Mouse (Mus musculus) testis, postnatal 10 days (tissue): ENCODE results near the gene Fermt3.

ENCODE experiments used
- DNase-seq: peaks from one replicate; pipeline ENCODE4 v3.0.0; 2021; ENCODE audit warnings: low spot score

Gene Fermt3

DNA sequence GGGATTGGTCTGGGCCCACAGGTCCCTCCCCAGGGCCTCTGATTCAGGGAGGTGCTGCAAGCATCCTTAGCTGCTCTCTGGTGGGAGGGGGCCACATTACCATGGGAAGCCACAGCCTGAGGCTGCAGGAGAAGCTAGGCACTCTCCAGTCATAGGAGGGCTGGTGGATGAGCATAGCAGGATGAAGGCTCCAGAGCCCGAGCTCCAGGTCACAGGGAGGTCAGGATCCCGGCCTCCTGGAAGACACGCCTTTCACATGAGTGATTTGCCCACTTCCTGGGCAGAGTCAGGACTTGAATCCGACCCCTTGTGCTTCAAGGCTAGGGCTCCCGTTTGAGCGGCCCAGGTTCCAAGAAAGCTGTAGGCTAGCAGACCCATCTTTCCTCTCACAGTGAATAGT lies 47.6 kb downstream of the Fermt3 start:
- no peak for DNase-seq

- no peak for DNase-seq
Observed at GRCm38 (mm10) chr19:6970460-6971085, 48.7 kb downstream of the Fermt3 start.

DNA sequence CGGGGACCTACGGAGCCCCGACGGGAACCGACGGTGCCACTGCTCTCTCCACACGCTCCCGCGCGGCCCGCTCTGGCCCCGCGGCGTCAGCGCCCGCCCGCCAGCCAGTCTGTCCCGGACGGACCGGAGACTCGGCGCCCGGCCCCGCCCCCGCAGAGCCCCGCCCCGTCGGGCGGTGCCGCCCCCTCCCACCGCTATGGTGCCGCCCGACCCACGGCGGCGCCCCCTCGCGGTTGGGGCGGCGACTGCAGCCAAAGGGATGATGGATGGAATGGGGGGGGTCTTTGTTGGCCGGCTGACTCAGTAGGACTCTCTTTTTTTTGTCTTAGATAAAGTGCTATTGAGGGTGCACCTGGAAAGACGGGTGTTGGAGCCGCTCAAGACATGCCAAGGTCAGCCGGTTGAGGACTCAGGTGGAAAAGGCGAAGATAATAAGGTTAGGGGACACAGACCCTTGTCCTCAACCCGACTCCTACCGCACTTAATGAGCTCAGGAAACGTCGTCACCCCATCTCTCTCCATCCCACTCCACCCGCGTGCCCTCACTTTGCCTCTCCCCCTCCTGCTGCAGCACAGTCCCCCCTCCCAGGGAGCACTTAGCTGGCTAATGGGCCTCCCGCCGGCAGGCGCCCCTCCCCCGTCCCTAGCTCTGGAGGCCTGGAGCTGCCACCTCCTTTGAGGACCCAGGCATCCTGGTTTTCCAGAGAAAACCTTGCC lies 49.4 kb downstream of the Fermt3 start:
- DNase-seq, result peak; percentile 87

DNA sequence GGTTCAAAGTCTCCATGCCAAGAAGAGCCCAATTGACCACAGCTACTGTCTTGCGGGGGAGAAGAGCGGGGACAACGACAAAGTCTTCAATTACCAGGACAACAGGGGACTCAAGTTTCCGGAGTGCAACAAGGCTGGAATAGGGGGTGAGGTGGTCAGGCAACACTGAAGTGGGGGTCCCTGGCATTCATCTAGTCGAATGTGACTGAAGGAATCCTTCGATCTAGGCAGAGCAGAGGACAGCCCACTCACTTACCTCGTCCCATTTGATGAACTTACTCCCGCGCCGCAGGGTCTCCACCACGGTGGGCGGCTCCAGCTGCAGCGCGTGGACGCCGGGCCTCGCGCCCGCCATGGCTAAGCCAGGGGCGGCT lies 50.0 kb downstream of the Fermt3 start:
- DNase-seq, result no peak

- DNase-seq, result peak; percentile 79
Observed at GRCm38 (mm10) chr19:6968491-6969271, 50.6 kb downstream of the Fermt3 start.

DNA sequence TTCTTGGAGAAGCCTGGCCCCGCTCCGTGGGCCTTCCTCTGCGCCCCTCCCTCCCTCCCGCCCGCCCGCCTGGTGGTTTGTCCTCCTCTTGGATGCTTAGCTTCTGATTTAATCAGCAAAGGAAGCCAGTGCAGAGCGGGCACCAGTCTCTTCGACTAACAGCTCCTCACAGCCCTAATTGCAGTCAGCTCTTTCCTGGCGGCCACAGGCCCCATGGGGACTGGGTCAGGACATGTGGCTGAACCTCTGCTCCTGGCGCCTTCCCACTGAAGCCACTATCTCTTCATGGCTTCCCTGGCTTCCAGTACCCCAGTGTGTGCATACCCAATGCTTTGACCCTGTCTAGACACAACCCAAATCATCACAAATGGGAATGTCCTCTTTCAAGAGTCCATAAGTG lies 62.8 kb downstream of the Fermt3 start:
- no peak for DNase-seq

GRCm38 (mm10) chr19:6955424-6955823 lies 63.8 kb downstream of the Fermt3 start:
- DNase-seq, result no peak

- DNase-seq, result peak; percentile 78
Observed at GRCm38 (mm10) chr19:6954046-6954445, 65.2 kb downstream of the Fermt3 start.

GRCm38 (mm10) chr19:6952712-6953037 lies 66.6 kb downstream of the Fermt3 start:
- peak; percentile 68 for DNase-seq

GRCm38 (mm10) chr19:6951994-6952711 lies 67.1 kb downstream of the Fermt3 start:
- peak; percentile 86 for DNase-seq

- DNase-seq, result peak; percentile 91
Observed at GRCm38 (mm10) chr19:6951381-6951968, 67.8 kb downstream of the Fermt3 start.

- DNase-seq, result no peak
Observed at GRCm38 (mm10) chr19:6950613-6951153, 68.6 kb downstream of the Fermt3 start.

GRCm38 (mm10) chr19:6949951-6950350 lies 69.3 kb downstream of the Fermt3 start:
- no peak for DNase-seq

GRCm38 (mm10) chr19:6949532-6949931 lies 69.7 kb downstream of the Fermt3 start:
- no peak for DNase-seq
